Mouse (Mus musculus) liver, postnatal 0 days (tissue): ENCODE data around the gene Lfng. TPM values are rescaled to one million over a fixed set of nuclear protein-coding genes. Genes with fewer than 3 reads are reported as not detected.
A peak's percentile ranks its signal among the peaks of the same experiment; 100 is the strongest.

ENCODE experiments used
- ATAC-seq: fragments of 200-750 bp; cut with Nextera tagmentation; 2 replicates; pipeline ENCODE4 v1.8.0; 2017; ENCODE audit warnings: mild to moderate bottlenecking, moderate library complexity
- DNase-seq: peaks from one replicate; pipeline ENCODE4 v3.0.0-alpha.2; 2016
- H3K27ac ChIP-seq: fragments of 300-500 bp; sonication (generic); 2 replicates; pipeline ENCODE4 v1.5.1; 2014; ENCODE audit warnings: antibody characterized with exemption, moderate library complexity, mild to moderate bottlenecking, low read depth
- H3K27me3 ChIP-seq: fragments of 300-500 bp; sonication (generic); 2 replicates; pipeline ENCODE4 v1.6.1; 2014; ENCODE audit warnings: low read length, control low read depth, mixed read lengths; ENCODE audit not compliant: insufficient read depth
- H3K36me3 ChIP-seq: fragments of 300-500 bp; sonication (generic); replicated peaks from 2 replicates; pipeline ENCODE4 v1.6.1; 2014; ENCODE audit warnings: mild to moderate bottlenecking, control low read depth, low read length, moderate library complexity, mixed read lengths; ENCODE audit not compliant: insufficient read depth
- H3K4me1 ChIP-seq: fragments of 300-500 bp; sonication (generic); 2 replicates; pipeline ENCODE4 v1.6.1; 2014; ENCODE audit warnings: antibody characterized with exemption, mild to moderate bottlenecking, control low read depth; ENCODE audit not compliant: insufficient read depth
- H3K4me2 ChIP-seq: fragments of 300-500 bp; sonication (generic); 2 replicates; pipeline ENCODE4 v1.6.1; 2014; ENCODE audit warnings: low read depth, mild to moderate bottlenecking, low read length, moderate library complexity, mixed read lengths
- H3K4me3 ChIP-seq: fragments of 300-500 bp; sonication (generic); 2 replicates; pipeline ENCODE4 v1.5.1; 2014; ENCODE audit warnings: low read depth, low read length
- H3K9ac ChIP-seq: fragments of 300-500 bp; sonication (generic); replicated peaks from 2 replicates; pipeline ENCODE4 v1.6.1; 2014; ENCODE audit warnings: mild to moderate bottlenecking, moderate library complexity
- H3K9me3 ChIP-seq: fragments of 300-500 bp; sonication (generic); 2 replicates; pipeline ENCODE4 v1.6.1; 2016; ENCODE audit warnings: mild to moderate bottlenecking, control low read depth, low read length, mixed read lengths
- CTCF ChIP-seq: sonication (generic); IDR thresholded peaks from 2 replicates; pipeline ENCODE4 v1.5.1; 2016; ENCODE audit warnings: antibody characterized with exemption, low read depth
- EP300 ChIP-seq: IDR thresholded peaks from 2 replicates; pipeline ENCODE4 v1.6.1; 2016; ENCODE audit warnings: antibody characterized with exemption, low read depth, mild to moderate bottlenecking
- WGBS: fragments of 180-500 bp; shearing (Covaris S2); extraction: QIAGEN DNeasy Blood & Tissue Kit; methylation state at CpG from one replicate; pipeline ENCODE4 v1.1.7; 2014; ENCODE audit not compliant: insufficient replicate concordance; 5-methylcytosine and 5-hydroxymethylcytosine counted together
- polyA plus RNA-seq: library from polyadenylated mRNA; unstranded; fragments of >200 nt; fragmentation: Nextera tagmentation; extraction: Ambion mirVana; gene quantifications from 2 replicates; pipeline ENCODE4 v1.2.1, GENCODE M21; 2015

Gene Lfng
- polyA plus RNA-seq, 1 experiment from 2014 or later = 5.9 TPM

DNA sequence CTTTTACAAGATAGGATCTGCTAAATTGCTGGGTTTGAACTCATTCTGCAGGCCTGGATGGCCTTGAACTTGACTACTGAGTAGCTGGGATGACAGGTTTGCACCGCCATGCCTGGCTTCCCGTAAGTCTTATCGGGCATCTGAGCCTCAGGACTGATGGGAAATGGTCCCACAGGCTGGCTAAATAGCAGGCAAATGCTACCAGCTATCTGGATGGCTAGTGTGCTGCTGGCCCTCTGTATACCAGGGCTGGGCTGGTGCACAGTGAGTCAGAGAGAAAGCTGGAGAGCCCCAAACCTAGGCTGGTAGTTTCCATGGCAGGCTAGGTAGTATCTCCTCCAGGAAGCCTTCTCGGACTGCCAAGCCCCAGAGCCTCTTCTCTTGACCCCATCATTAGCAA lies 38.3 kb downstream of the Lfng start:
- DNase-seq (no peak), ATAC-seq (no peak)
- WGBS = 64% methylated on average over 4 of the region's 4 CpGs
- Histone ChIP-seq H3K36me3 (no peaks in the 10 kb centered on the region), H3K9ac (peak overlapping the region; percentile 6; the same call in 1 of the 2 replicates), H3K9me3 (no peaks in the 10 kb centered on the region), H3K27ac (peak overlapping the region; percentile 66; the same call in 1 of the 2 replicates), H3K4me1 (peaks cover 61% of the 10 kb centered on the region), H3K27me3 (0 out of 2 replicates have a peak, but pooled peaks cover 4% of the 10 kb centered on the region), H3K4me3 (no peak overlapping the region), H3K4me2 (peak overlapping the region; percentile 62)
- no peak for TF ChIP-seq EP300
- no peak for TF ChIP-seq CTCF

DNA sequence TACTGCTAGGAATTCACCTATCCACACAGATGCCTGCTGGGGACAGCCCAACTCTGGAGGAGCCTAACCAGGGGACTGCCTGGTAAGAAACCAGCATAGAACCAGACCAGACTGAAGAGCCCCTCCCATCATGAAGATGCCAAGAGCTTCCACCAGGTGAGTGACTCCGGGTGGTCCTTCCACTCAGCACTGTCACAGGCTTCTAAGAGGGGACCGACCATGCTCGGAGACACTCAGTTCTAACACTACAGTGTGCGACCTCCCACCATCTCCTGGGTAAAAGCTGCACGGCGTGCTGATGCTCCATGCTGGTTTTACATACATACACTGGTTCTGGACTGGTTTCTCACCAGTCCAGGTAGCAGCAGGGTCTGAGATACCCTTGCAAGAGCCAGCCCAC lies 39.1 kb downstream of the Lfng start:
- Histone ChIP-seq H3K9me3 (no peaks in the 10 kb centered on the region), H3K4me2 (no peak overlapping the region), H3K4me3 (no peak overlapping the region), H3K9ac (no peak overlapping the region), H3K36me3 (no peaks in the 10 kb centered on the region), H3K4me1 (peaks cover 57% of the 10 kb centered on the region), H3K27ac (no peak overlapping the region), H3K27me3 (0 out of 2 replicates have a peak, but pooled peaks cover 4% of the 10 kb centered on the region)
- TF ChIP-seq EP300 (no peak), CTCF (no peak)
- ATAC-seq (no peak), DNase-seq (no peak)
- 89% methylated on average over 6 of the region's 6 CpGs for WGBS

DNA sequence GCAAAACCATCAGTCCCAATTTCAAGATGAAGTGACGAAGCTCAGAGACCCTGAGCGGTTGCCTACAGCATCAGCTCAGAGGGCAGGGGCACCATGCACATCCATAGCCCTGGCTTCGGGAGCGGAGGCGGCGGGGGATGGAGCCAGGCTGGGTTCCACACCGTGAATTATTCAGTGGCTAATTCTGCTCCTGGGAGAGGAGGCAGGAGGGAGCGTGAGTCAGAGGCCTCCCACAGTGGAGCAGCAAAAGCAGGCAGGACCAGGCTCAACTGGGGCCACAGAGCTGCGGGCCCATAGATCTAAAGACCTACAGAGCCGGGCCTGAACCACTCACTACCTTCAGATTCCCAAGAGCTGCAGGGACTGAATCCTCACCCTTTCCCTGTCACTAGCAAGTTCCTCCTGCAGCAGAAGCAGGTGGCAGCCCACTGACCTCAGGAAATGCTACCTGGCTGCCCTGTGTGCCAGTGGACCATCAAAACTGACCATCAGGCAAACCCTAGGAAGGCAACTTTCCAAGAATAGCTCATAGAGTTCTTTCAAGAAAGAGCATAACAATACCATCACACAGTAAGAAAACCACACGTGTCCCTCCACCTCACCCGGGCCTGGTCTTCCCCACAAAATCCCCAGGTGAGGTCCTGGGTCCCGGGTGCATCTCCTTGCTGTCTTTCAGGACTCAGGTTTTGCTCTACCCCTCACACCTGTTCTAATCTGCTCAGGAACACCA lies 40.1 kb downstream of the Lfng start:
- H3K4me1 ChIP-seq = peaks cover 48% of the 10 kb centered on the region
- peak overlapping the region; percentile 100 for H3K4me2 ChIP-seq
- H3K36me3 ChIP-seq = no peaks in the 10 kb centered on the region
- 74% methylated on average over 13 of the region's 13 CpGs for WGBS
- H3K27ac ChIP-seq = no peak overlapping the region
- peak overlapping the region; percentile 95 for H3K4me3 ChIP-seq
- H3K9ac ChIP-seq = peak overlapping the region; percentile 95
- 0 out of 2 replicates have a peak, but pooled peaks cover 4% of the 10 kb centered on the region for H3K27me3 ChIP-seq
- TF ChIP-seq EP300 = no peak
- no peak for TF ChIP-seq CTCF
- no peaks in the 10 kb centered on the region for H3K9me3 ChIP-seq
- DNase-seq = no peak
- no peak for ATAC-seq

DNA sequence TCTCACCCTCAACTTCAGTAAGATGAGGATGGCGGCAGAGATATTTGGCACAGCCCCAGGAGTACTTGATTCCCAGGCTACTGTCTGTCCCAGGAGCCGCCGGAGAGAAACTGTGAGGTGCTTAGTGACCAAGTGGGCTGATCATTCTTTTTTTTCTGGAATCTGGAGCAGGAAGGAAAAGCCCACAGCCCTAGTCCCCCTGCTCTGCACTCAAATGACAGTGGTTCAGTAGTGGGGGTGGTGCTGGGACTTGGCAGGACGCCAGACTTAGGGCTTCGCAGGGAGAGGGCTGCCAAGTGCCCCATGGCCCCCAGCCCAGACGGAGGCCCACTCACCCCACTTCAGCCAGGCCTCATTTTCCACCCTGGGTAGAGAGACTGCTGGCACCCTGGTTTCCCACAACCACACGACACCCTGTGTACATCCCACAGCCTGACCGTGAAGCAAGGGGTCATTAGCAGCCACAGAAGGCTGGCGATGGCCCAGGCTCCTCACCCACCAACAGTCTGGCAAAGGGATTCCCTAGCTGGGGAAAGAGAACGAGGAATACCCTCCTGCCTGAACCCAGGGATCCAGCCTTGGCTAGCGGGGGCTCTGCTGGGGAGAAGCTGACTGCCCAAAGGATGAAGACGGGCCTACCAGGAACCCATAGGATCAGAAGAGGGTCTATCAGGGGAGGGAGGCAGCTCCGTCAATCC lies 40.9 kb downstream of the Lfng start:
- Histone ChIP-seq H3K4me3 (peak overlapping the region; percentile 95), H3K9me3 (no peaks in the 10 kb centered on the region), H3K27ac (peak overlapping the region; percentile 81), H3K9ac (peak overlapping the region; percentile 95), H3K36me3 (no peaks in the 10 kb centered on the region), H3K27me3 (0 out of 2 replicates have a peak, but pooled peaks cover 4% of the 10 kb centered on the region), H3K4me2 (peak overlapping the region; percentile 100), H3K4me1 (peaks cover 44% of the 10 kb centered on the region)
- WGBS = 9% methylated on average over 13 of the region's 13 CpGs
- DNase-seq (peak; percentile 66), ATAC-seq (no peak)
- TF ChIP-seq CTCF (no peak), EP300 (no peak)

DNA sequence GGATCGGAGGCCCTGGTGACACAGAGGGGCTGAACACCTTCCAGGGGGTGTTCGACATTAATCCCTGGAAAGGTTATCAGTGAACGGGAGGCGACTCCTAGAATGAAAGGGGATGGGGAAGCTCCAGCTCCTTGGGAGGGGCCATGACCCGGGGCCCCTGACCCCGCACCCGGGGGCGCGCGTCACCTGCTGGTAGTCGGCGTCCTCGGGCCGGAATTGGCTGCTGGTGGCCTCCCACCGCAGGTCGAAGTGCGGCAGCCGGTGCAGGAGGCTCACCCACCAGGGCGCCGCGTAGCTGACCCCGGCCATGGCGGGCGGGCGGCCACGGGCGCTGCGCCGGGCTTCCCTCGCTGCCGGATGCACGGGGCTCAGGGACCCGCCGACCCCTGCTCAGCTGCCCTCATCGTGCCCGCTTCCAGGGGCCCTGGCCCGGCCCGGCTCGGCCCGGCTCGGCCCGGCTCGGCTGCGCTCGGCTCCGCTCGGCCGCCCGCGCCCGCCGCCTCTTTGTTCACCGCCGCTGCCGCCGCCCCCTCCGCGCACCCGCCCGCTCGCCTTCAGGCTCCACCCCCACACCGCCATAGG lies 41.5 kb downstream of the Lfng start, which contains the start of gene Ttyh3:
Ttyh3 (minus strand) TSS at position 513 of the 582 bp plus-strand sequence.
- Histone ChIP-seq H3K9me3 (no peaks in the 10 kb centered on the region), H3K4me1 (peaks cover 44% of the 10 kb centered on the region), H3K4me3 (peak within 1 kb of the TSS; percentile 95), H3K4me2 (peak within 1 kb of the TSS; percentile 100), H3K9ac (peak within 1 kb of the TSS; percentile 95), H3K36me3 (no peaks in the 10 kb centered on the region), H3K27me3 (0 out of 2 replicates have a peak, but pooled peaks cover 4% of the 10 kb centered on the region), H3K27ac (peak within 1 kb of the TSS; percentile 81)
- DNase-seq = peak; percentile 71
- WGBS = 0% methylated on average over 52 of the region's 62 CpGs
- peak; percentile 43 for ATAC-seq
- TF ChIP-seq CTCF = no peak
- no peak for TF ChIP-seq EP300
